Mouse (Mus musculus) R1 (cell line): ENCODE measurements around the gene Mrpl48.

Experiments
- DNase-seq: peaks from one replicate; pipeline ENCODE4 v3.0.0-alpha.2; 2018; ENCODE audit warnings: low read depth, low spot score

The Mrpl48 gene

GRCm38 (mm10) chr7:100496371-100496770 is 111.7 kb downstream of the Mrpl48 start:
- DNase-seq = no peak
